Mouse (Mus musculus): ENCODE measurements at regions not wholly inside any gene's neighbourhood (a gene's known extent, or its start where the extent isn't known, plus 50 kb on each side); places are given as distances from the start of the nearest gene placed in this dataset.
A peak's percentile ranks its signal among the peaks of the same experiment; 100 is the strongest.
"Not testable (repeated sequence)": the region's sequence is repeated elsewhere in the genome, so short reads cannot be mapped to it uniquely, and the experiment has no call there.

DNA sequence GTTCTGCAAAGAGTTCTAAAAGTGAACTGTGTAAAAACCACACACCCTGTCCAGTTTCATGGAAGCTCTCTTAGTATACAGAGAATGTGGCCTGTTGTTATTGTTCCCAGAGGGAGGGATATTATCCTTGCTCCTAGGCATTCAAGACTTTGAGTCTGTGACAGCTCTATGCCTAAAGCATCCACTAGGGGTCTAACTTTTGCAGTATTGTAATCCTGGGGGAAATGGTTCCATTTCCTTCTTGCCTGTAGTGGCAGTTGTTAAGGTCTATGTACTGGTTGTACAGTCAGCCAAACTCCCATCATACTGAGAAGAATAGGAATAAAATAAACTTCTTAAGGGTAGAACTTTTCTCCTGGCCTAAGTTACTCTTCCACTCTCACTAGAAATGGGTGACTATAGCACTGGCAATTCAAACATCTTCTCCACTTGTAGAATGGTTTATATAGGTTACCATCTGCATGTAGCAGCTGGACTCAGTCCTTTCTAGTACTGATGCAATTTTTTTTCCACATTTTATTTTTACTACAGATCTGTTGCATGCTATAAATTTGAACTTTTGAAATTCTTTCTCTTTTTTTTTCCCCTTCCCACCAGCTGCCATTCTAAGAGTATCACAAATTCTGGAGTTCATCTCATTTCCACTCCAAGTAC lies 51.4 kb upstream of the Dpt start:
- no peaks in the 10 kb centered on the region for H3K36me3 ChIP-seq (ENCODE audit: control insufficient read depth, insufficient read depth, low read length)
- no peaks in the 10 kb centered on the region for H3K4me1 ChIP-seq (ENCODE audit: control insufficient read depth, insufficient read depth, low read length)
- H3K79me2 ChIP-seq (replicated peaks; ENCODE audit: control insufficient read depth, insufficient read depth, low read length): no peaks in the 10 kb centered on the region
- H3K27ac ChIP-seq: no peak overlapping the region
- H3K4me3 ChIP-seq: no peak overlapping the region
- DNase-seq: no peak
- peak; percentile 76 for TF ChIP-seq CTCF (IDR thresholded peaks at IDR 0.05)
- no peak for TF ChIP-seq POLR2A (IDR thresholded peaks at IDR 0.05; ENCODE audit: insufficient read depth, low read depth, low read length)
- intact Hi-C loops (cut with DNase I): no loop called here
- no peak overlapping the region for H3K9ac ChIP-seq (ENCODE audit: low read depth, low read length)
- H3K27me3 ChIP-seq (ENCODE audit: control insufficient read depth, insufficient read depth, low read length): no peaks in the 10 kb centered on the region

- DNase-seq: no peak
- Histone ChIP-seq H3K79me2 (replicated peaks; ENCODE audit: control insufficient read depth, insufficient read depth, low read length) (no peaks in the 10 kb centered on the region), H3K27ac (no peak overlapping the region), H3K4me1 (ENCODE audit: control insufficient read depth, insufficient read depth, low read length) (no peaks in the 10 kb centered on the region), H3K36me3 (ENCODE audit: control insufficient read depth, insufficient read depth, low read length) (no peaks in the 10 kb centered on the region), H3K9ac (ENCODE audit: low read depth, low read length) (no peak overlapping the region), H3K4me3 (no peak overlapping the region), H3K27me3 (ENCODE audit: control insufficient read depth, insufficient read depth, low read length) (no peaks in the 10 kb centered on the region)
- intact Hi-C loops (cut with DNase I): no loop called here
- 74% methylated on average over 3 of the region's 3 CpGs for WGBS
- TF ChIP-seq CTCF (IDR thresholded peaks at IDR 0.05) (no peak), EP300 (IDR thresholded peaks at IDR 0.05; ENCODE audit: insufficient read depth, low read depth, low read length) (no peak), POLR2A (IDR thresholded peaks at IDR 0.05; ENCODE audit: insufficient read depth, low read depth, low read length) (no peak)
Observed at GRCm38 (mm10) chr1:164744499-164744898, 51.9 kb upstream of the Dpt start.

DNA sequence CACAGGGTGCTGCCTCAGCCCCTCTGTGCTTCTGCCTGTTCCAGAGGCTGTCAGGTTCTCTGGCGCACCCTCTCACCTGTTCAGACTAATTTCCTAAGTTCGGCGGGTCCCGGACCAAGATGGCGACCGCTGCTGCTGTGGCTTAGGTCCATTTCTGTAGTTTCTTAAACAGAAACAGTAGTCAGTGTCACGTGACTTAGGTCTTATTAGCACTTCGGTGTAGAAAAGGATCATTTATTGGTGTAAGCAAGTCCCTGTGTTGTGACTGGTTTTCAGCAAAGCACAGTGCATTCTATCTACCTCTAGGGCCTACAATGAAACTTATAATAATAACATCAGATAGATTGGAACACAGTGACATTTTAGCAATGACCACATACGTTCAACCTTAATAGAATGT lies 53.5 kb upstream of the Dpt start:
- H3K27me3 ChIP-seq (ENCODE audit: control insufficient read depth, insufficient read depth, low read length); H3K36me3 ChIP-seq (ENCODE audit: control insufficient read depth, insufficient read depth, low read length); H3K9ac ChIP-seq (ENCODE audit: low read depth, low read length); H3K4me1 ChIP-seq (ENCODE audit: control insufficient read depth, insufficient read depth, low read length); DNase-seq; H3K4me3 ChIP-seq; intact Hi-C loops (cut with DNase I); H3K27ac ChIP-seq; H3K79me2 ChIP-seq (replicated peaks; ENCODE audit: control insufficient read depth, insufficient read depth, low read length): not testable (repeated sequence)
- 96% methylated on average over 9 of the region's 9 CpGs for WGBS

GRCm38 (mm10) chr1:164735646-164736045 lies 60.8 kb upstream of the Dpt start:
- Histone ChIP-seq H3K9ac (ENCODE audit: low read depth, low read length) (no peak overlapping the region), H3K27ac (no peak overlapping the region), H3K4me3 (no peak overlapping the region), H3K79me2 (replicated peaks; ENCODE audit: control insufficient read depth, insufficient read depth, low read length) (no peaks in the 10 kb centered on the region), H3K4me1 (ENCODE audit: control insufficient read depth, insufficient read depth, low read length) (no peaks in the 10 kb centered on the region), H3K27me3 (ENCODE audit: control insufficient read depth, insufficient read depth, low read length) (no peaks in the 10 kb centered on the region), H3K36me3 (ENCODE audit: control insufficient read depth, insufficient read depth, low read length) (no peaks in the 10 kb centered on the region)
- WGBS: 70% methylated on average over 1 of the region's 1 CpGs
- TF ChIP-seq CTCF (IDR thresholded peaks at IDR 0.05): no peak
- DNase-seq: no peak
- intact Hi-C loops (cut with DNase I): no loop called here

DNA sequence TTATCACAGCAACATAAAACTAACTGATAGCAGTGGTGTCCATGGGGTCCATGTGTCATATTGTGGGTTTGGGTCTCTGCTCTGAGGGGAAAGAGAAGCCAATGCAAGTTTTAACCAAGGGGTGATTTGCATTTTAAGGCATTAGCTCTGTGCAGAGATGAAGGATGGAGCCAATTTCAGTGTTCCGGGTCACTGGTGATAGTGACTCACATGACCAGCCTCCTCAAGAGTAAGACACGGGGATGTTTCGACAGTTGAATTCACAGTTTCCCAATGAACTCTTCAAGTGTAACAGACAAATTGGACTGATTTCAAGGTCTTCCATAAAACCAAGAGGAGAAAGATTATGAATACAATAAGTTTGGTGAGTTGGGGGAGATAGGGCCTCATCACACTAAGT lies 62.7 kb upstream of the Dpt start:
- Histone ChIP-seq H3K27me3 (ENCODE audit: control insufficient read depth, insufficient read depth, low read length) (no peaks in the 10 kb centered on the region), H3K36me3 (ENCODE audit: control insufficient read depth, insufficient read depth, low read length) (no peaks in the 10 kb centered on the region), H3K79me2 (replicated peaks; ENCODE audit: control insufficient read depth, insufficient read depth, low read length) (no peaks in the 10 kb centered on the region), H3K4me1 (ENCODE audit: control insufficient read depth, insufficient read depth, low read length) (no peaks in the 10 kb centered on the region), H3K4me3 (no peak overlapping the region), H3K27ac (no peak overlapping the region), H3K9ac (ENCODE audit: low read depth, low read length) (no peak overlapping the region)
- no peak for DNase-seq
- TF ChIP-seq POLR2A (IDR thresholded peaks at IDR 0.05; ENCODE audit: insufficient read depth, low read depth, low read length) (no peak), EP300 (IDR thresholded peaks at IDR 0.05; ENCODE audit: insufficient read depth, low read depth, low read length) (no peak), CTCF (IDR thresholded peaks at IDR 0.05) (no peak)
- intact Hi-C loops (cut with DNase I): no loop called here
- WGBS: 66% methylated on average over 3 of the region's 3 CpGs

DNA sequence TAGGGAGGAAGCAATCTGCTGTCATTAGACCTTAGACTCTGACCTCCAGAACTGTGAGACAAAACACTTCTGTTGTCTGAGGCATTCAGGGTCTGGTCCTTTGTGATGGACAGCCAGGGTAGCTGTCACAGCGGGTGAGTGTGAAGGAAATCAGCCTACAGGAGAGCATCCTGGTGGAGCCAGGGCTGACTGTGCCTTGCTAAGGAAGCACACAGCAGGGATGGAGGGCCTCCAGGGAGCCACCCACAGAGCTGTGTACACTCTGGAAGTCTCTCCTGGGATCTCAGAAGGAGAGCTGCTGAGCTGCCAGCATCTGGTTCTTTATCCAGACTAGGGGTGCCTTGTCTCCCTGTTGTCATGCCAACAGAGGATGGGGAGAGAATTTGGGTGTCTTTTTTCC lies 74.4 kb upstream of the Dpt start:
- Histone ChIP-seq H3K9ac (ENCODE audit: low read depth, low read length) (no peak overlapping the region), H3K4me1 (ENCODE audit: control insufficient read depth, insufficient read depth, low read length) (no peaks in the 10 kb centered on the region; the same call in 1 of the 2 replicates), H3K36me3 (ENCODE audit: control insufficient read depth, insufficient read depth, low read length) (no peaks in the 10 kb centered on the region), H3K27me3 (ENCODE audit: control insufficient read depth, insufficient read depth, low read length) (no peaks in the 10 kb centered on the region; the same call in 1 of the 2 replicates), H3K27ac (no peak overlapping the region), H3K4me3 (no peak overlapping the region), H3K79me2 (replicated peaks; ENCODE audit: control insufficient read depth, insufficient read depth, low read length) (no peaks in the 10 kb centered on the region)
- intact Hi-C loops (cut with DNase I): no loop called here
- DNase-seq: no peak
- WGBS: 24% methylated on average over 1 of the region's 1 CpGs
- TF ChIP-seq EP300 (IDR thresholded peaks at IDR 0.05; ENCODE audit: insufficient read depth, low read depth, low read length) (no peak), CTCF (IDR thresholded peaks at IDR 0.05) (no peak), POLR2A (IDR thresholded peaks at IDR 0.05; ENCODE audit: insufficient read depth, low read depth, low read length) (no peak)

Measured in heart, adult 2 months (tissue).